Mouse (Mus musculus) cerebellum, adult 2 months (tissue): ENCODE data around the gene March10.

Experiments
- CTCF ChIP-seq: fragments of 200-500 bp; IDR thresholded peaks from 2 replicates; pipeline ENCODE4 v1.5.1; 2011; ENCODE audit warnings: low read depth, mild to moderate bottlenecking, control low read depth, low read length, moderate library complexity, borderline replicate concordance; ENCODE audit not compliant: insufficient read depth
- POLR2A ChIP-seq: fragments of 200-500 bp; IDR thresholded peaks from 2 replicates; pipeline ENCODE4 v1.6.1; 2011; ENCODE audit warnings: low read length, control low read depth, borderline replicate concordance; ENCODE audit not compliant: insufficient read depth

DNA sequence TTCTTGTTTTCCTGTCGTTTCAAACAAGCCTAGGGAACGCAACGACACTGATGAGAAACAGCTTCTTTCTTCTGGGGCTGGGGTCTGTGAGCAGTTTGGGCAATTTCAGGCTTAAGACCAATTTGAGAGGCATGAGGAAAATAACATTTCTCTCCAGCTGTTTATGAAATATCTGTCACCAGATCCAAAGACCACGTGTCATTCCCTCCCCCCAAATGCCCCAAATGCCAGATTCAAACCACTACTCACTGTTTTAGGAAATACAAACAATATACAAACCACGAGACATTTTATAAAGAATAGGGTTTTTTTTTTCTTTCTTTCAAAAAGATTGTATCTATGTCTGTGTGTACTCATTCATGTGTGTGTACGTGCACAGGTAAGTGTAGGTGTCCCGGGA, 17.6 kb downstream of the March10 start:
- TF ChIP-seq POLR2A (no peak), CTCF (no peak)
